Mouse (Mus musculus): ENCODE results near the gene Gm21983. TPM values are rescaled to one million over a fixed set of nuclear protein-coding genes. Genes with fewer than 3 reads are reported as not detected.

Gm21983 gene
- total RNA-seq, 2 experiments from 2014 or later, result not detected

GRCm38 (mm10) chr7:27124305-27124832, 56.5 kb downstream of the Gm21983 start:
- DNase-seq (ENCODE audit: extremely low spot score in 1 of 2, low spot score in 2 of 2), result no peak
- no peak for TF ChIP-seq CTCF (IDR thresholded peaks at IDR 0.05)
- intact Hi-C loops (cut with DNase I), result loop anchor here (5.0 to 10.0 kb wide), 2 partner anchors 357 to 1360 kb away; no protein-coding TSS in a partner anchor
- Histone ChIP-seq H3K4me3 (no peak overlapping the region), H3K27ac (no peak overlapping the region)

- no peak for DNase-seq (ENCODE audit: extremely low spot score in 1 of 2, low spot score in 2 of 2)
- intact Hi-C loops (cut with DNase I), result loop anchor here (5.0 to 10.0 kb wide), 2 partner anchors 352 to 1355 kb away; no protein-coding TSS in a partner anchor
- no peak for TF ChIP-seq CTCF (IDR thresholded peaks at IDR 0.05)
- H3K27ac ChIP-seq, result no peak within 1 kb of the TSS
- H3K4me3 ChIP-seq, result no peak within 1 kb of the TSS
Measured at GRCm38 (mm10) chr7:27119676-27120075, 61.2 kb downstream of the Gm21983 start, which contains the start of gene Cyp2f2. Gene Cyp2f2 (plus strand): TSS chr7:27119909.

Small RNA genes within 50 kb of the gene (microRNA-seq; reads per million reads assigned to microRNA genes)
- 0 reads per million in 2 experiments for gene Mir1191
- 0.24 to 0.97 reads per million in 2 experiments for gene Mir3101

Other genes starting within 250 kb of the Gm21983 start
- not detected for gene Cyp2a22, start 241.7 kb downstream of the Gm21983 start, total RNA-seq (2021)
- not detected for gene Cyp2a12, start 152.0 kb downstream of the Gm21983 start, total RNA-seq (2021)
- gene Cyp2f2, start 61.2 kb downstream of the Gm21983 start, total RNA-seq (2021), result not detected
- not detected for gene Cyp2t4, start 27.4 kb downstream of the Gm21983 start, total RNA-seq (2021)
- gene Egln2, start 14.3 kb downstream of the Gm21983 start, total RNA-seq (2021), result 100 to 1,000 TPM in 1 of 2 experiments, 10 to 100 TPM in 1; 92.8 to 109 TPM
- gene Rab4b, start 2.2 kb downstream of the Gm21983 start, total RNA-seq (2021), result 10 to 100 TPM; 89.7 to 93.2 TPM
- 1 to 10 TPM in 1 of 2 experiments, under 1 TPM in 1; 0.68 to 1.6 TPM for gene Mia, start 71 bp upstream of the Gm21983 start, total RNA-seq (2021)
- 10 to 100 TPM; 21.6 to 26.1 TPM for gene BC024978, start 14.7 kb upstream of the Gm21983 start, total RNA-seq (2021)
- gene Snrpa, start 15.2 kb upstream of the Gm21983 start, total RNA-seq (2021), result 10 to 100 TPM; 85.1 to 86.5 TPM
- gene Itpkc, start 47.6 kb upstream of the Gm21983 start, total RNA-seq (2021), result 10 to 100 TPM; 11.7 to 12.6 TPM
- 10 to 100 TPM; 35.4 to 36.2 TPM for gene Coq8b, start 51.9 kb upstream of the Gm21983 start, total RNA-seq (2021)
- 100 to 1,000 TPM; 117 to 135 TPM for gene Numbl, start 77.3 kb upstream of the Gm21983 start, total RNA-seq (2021)
- 10 to 100 TPM; 48.1 to 51.2 TPM for gene Ltbp4, start 156.6 kb upstream of the Gm21983 start, total RNA-seq (2021)
- gene Shkbp1, start 174.9 kb upstream of the Gm21983 start, total RNA-seq (2021), result 10 to 100 TPM; 23.2 to 40.3 TPM
- gene Gm20479, start 176.3 kb upstream of the Gm21983 start, total RNA-seq (2021), result not detected